Mouse (Mus musculus): ENCODE measurements at regions not wholly inside any gene's neighbourhood (a gene's known extent, or its start where the extent isn't known, plus 50 kb on each side); places are given as distances from the start of the nearest gene placed in this dataset.

DNA sequence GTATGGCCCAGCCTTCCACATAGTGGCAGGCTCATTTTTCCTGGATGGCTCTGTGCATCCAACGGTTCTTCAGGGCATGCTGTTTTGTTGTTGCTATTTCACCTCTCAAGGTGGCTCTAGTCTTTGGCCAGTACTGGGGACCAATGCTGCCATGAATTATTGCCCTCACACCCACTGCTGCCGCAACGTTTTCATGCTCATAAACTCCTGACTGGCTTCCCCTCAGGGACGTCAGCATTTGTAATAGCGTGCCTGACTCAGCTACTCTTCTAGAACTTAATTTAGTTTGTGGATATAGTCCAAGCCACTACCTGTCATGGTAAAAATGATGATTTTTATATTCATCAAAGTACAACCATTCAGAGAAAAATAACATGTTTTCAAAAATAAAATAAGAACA, 2242.0 kb downstream of the 4930444P10Rik start:
- TF ChIP-seq POLR2A (IDR thresholded peaks at IDR 0.05; ENCODE audit: borderline replicate concordance, insufficient read depth, low read length) (no peak), CTCF (IDR thresholded peaks at IDR 0.05; ENCODE audit: borderline replicate concordance, insufficient read depth, low read depth, low read length) (no peak)
- no peak overlapping the region for H3K27ac ChIP-seq (ENCODE audit: insufficient read depth, low read length)
- H3K27me3 ChIP-seq (ENCODE audit: control insufficient read depth, insufficient read depth, low read length): no peaks in the 10 kb centered on the region
- H3K4me3 ChIP-seq (replicated peaks; ENCODE audit: insufficient read depth, low read depth, low read length): no peak overlapping the region
- WGBS: 79% methylated on average over 5 of the region's 5 CpGs
- H3K4me1 ChIP-seq (ENCODE audit: control insufficient read depth, insufficient read depth, low read length): no peaks in the 10 kb centered on the region
- no peak for DNase-seq

DNA sequence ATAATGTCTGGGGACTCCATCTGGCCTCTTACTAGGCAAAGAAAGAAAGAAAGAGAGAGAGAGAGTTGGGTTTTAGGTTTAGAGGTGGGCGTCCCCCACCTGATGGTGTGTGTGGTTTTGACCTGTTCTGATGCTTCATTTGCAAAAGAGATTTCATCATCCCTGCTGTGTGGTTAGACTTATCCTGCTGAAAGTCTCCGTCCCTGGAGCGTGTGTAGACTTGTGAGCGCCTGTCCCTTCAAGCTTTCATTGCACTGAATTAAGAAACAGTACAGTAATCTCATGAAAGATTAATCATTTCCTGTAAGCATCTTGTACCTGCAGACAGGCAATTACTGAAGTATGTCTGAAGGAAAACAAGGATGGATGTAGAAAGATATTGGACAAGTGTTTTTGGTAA, 2244.1 kb downstream of the 4930444P10Rik start:
- Histone ChIP-seq H3K27ac (ENCODE audit: insufficient read depth, low read length) (no peak overlapping the region), H3K4me3 (replicated peaks; ENCODE audit: insufficient read depth, low read depth, low read length) (no peak overlapping the region), H3K27me3 (ENCODE audit: control insufficient read depth, insufficient read depth, low read length) (no peaks in the 10 kb centered on the region), H3K4me1 (ENCODE audit: control insufficient read depth, insufficient read depth, low read length) (no peaks in the 10 kb centered on the region)
- TF ChIP-seq POLR2A (IDR thresholded peaks at IDR 0.05; ENCODE audit: borderline replicate concordance, insufficient read depth, low read length) (no peak), CTCF (IDR thresholded peaks at IDR 0.05; ENCODE audit: borderline replicate concordance, insufficient read depth, low read depth, low read length) (no peak)
- no peak for DNase-seq
- 86% methylated on average over 4 of the region's 4 CpGs for WGBS

DNA sequence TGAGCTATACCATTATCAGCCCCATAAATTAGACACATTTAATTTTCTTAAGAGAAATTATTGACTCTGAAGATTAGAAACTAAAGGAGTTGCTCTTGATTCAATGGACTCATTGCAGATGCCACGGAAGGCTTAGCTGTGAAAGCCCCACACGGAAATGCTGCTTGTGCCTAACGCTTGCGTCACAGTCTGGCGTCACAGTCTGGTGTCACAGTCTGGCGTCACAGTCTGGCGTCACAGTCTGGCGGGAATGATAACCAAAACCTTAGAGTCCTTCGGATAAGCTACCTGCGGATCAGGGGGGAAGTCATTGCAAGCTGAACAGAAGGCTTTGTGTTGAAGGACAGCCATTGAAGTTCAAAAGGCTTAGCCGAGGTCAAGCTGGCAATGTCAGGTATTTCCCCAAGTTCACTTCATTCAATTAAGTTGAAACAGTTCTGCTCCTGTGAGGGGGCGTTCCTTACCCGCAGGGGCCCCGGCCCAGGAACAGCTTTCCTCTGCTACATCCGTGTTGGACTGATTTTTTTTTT, 2246.7 kb downstream of the 4930444P10Rik start:
- Histone ChIP-seq H3K4me3 (replicated peaks; ENCODE audit: insufficient read depth, low read depth, low read length) (no peak overlapping the region), H3K27ac (ENCODE audit: insufficient read depth, low read length) (no peak overlapping the region), H3K4me1 (ENCODE audit: control insufficient read depth, insufficient read depth, low read length) (no peaks in the 10 kb centered on the region), H3K27me3 (ENCODE audit: control insufficient read depth, insufficient read depth, low read length) (no peaks in the 10 kb centered on the region)
- TF ChIP-seq CTCF (IDR thresholded peaks at IDR 0.05; ENCODE audit: borderline replicate concordance, insufficient read depth, low read depth, low read length): no peak
- no peak for TF ChIP-seq POLR2A (IDR thresholded peaks at IDR 0.05; ENCODE audit: borderline replicate concordance, insufficient read depth, low read length)
- no peak for DNase-seq
- WGBS: 79% methylated on average over 15 of the region's 15 CpGs

DNA sequence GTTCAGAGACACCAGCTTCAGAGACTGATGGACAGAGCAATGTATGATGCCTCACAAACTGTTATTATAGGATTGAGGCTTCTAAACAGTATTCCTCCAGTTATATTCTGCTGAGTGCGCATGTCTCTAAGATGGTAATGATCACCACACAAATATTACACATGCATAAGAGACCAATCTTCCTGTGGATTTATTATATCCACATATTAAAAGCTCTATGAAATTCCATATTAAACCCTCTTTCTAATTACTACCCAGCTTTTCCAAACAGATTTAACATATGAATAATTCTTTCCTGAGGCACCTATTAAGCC, 2252.9 kb downstream of the 4930444P10Rik start:
- no peak overlapping the region for H3K27ac ChIP-seq (ENCODE audit: insufficient read depth, low read length)
- WGBS: 98% methylated on average over 1 of the region's 1 CpGs
- TF ChIP-seq POLR2A (IDR thresholded peaks at IDR 0.05; ENCODE audit: borderline replicate concordance, insufficient read depth, low read length) (no peak), CTCF (IDR thresholded peaks at IDR 0.05; ENCODE audit: borderline replicate concordance, insufficient read depth, low read depth, low read length) (no peak)
- no peak for DNase-seq
- no peak overlapping the region for H3K4me3 ChIP-seq (replicated peaks; ENCODE audit: insufficient read depth, low read depth, low read length)
- no peaks in the 10 kb centered on the region for H3K4me1 ChIP-seq (ENCODE audit: control insufficient read depth, insufficient read depth, low read length)
- no peaks in the 10 kb centered on the region for H3K27me3 ChIP-seq (ENCODE audit: control insufficient read depth, insufficient read depth, low read length)

DNA sequence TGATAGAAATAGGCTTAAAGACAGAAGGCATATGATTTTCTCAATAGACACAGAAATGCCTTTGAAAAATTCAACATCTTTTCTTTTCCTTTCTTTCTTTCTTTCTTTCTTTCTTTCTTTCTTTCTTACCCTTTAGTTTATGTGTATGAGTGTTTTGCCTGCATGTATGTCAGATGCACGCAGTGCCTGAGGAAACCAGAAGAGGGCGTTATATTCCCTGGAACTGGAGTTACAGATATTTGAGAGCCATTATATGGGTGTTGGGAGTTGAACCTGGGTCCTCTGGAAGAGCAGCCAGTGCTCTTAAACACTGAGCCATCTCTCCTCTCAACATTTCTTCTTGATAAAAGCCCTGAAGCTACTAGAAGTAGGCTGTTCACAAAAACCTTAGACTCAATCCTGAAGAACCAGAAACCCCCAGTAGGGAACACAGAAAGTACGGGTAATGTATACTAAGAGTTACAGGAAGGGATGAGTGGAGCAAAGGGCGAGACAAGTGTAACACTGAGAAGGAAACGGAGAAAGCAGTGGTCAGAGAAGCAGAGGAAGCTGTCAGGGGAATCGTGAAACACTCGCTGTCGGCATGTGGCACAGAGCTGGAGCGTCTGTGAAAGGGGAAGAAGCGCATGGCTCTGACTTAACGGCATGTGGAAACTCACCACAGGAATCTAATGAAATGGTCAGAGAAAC, 2253.4 kb downstream of the 4930444P10Rik start:
- no peaks in the 10 kb centered on the region for H3K27me3 ChIP-seq (ENCODE audit: control insufficient read depth, insufficient read depth, low read length)
- no peak for DNase-seq
- H3K4me3 ChIP-seq (replicated peaks; ENCODE audit: insufficient read depth, low read depth, low read length): no peak overlapping the region
- H3K27ac ChIP-seq (ENCODE audit: insufficient read depth, low read length): no peak overlapping the region
- no peak for TF ChIP-seq CTCF (IDR thresholded peaks at IDR 0.05; ENCODE audit: borderline replicate concordance, insufficient read depth, low read depth, low read length)
- no peak for TF ChIP-seq POLR2A (IDR thresholded peaks at IDR 0.05; ENCODE audit: borderline replicate concordance, insufficient read depth, low read length)
- no peaks in the 10 kb centered on the region for H3K4me1 ChIP-seq (ENCODE audit: control insufficient read depth, insufficient read depth, low read length)
- 60% methylated on average over 11 of the region's 11 CpGs for WGBS

DNA sequence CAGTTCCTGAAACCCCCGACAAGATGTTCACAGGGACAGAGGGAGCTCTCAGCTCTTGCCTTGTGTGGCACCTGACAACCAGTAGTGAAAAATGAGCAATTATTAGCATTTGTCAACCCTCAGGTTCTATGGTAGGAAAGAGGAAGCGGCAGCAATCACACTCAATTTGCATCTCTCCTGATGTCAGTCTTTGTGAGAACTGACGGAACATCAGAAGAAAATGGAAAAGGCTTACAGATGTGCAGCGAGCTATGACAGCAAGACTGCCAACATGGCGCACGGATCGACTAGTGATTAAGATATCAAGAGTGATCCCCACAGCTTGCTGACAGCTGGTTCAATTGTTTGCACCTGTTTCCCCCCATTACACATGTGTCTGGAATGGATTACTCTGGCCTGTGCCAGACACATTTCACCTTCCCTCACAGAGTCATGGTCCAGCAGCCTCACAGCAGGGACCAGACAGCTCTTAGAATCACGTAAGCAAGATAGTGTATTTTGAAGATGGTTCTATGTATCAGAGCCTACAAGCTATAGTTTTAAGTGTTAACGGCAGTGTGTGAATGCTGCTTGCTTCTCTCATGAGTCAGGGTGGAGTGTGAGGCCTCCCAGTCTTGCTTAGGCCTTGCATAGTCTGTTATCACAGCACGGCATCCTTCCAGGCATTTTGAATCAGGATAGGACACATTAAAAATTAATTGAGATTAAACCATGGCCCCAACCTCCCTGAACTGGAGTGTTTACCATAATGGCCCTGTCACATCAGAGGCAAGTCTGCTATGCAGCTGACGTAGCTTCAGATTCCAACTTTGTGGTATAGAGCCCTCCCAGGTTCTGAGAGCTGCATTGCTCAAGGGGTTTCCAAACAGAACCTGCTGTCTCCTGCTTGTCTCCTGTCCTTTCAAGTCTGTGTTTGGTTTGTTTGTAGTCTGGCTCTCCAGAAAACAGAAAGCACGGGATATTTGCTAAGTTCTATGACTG, 2258.0 kb downstream of the 4930444P10Rik start:
- no peak overlapping the region for H3K4me3 ChIP-seq (replicated peaks; ENCODE audit: insufficient read depth, low read depth, low read length)
- no peak overlapping the region for H3K27ac ChIP-seq (ENCODE audit: insufficient read depth, low read length)
- H3K27me3 ChIP-seq (ENCODE audit: control insufficient read depth, insufficient read depth, low read length): no peaks in the 10 kb centered on the region
- DNase-seq: no peak
- H3K4me1 ChIP-seq (ENCODE audit: control insufficient read depth, insufficient read depth, low read length): no peaks in the 10 kb centered on the region
- WGBS: 54% methylated on average over 12 of the region's 12 CpGs
- no peak for TF ChIP-seq POLR2A (IDR thresholded peaks at IDR 0.05; ENCODE audit: borderline replicate concordance, insufficient read depth, low read length)
- TF ChIP-seq CTCF (IDR thresholded peaks at IDR 0.05; ENCODE audit: borderline replicate concordance, insufficient read depth, low read depth, low read length): no peak

DNA sequence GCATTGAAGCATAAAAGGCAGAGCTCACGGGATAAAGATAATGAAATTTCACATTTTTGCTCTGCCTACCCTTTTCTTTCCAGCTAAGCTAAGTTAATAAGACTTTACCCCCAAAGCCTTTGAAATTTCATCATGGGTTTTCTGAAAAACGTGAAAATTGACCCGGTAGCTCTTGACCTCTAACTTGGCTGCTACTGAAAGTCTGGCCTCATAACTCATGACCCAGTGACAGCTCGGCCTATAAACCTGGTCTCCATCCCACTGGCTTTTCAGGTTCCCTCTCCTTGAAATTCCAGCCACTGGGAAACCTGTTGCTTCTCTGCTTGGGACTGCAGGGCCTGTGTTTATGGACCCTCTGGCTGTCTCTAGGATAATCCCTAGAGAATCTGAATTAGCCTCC, 2285.3 kb downstream of the 4930444P10Rik start:
- Histone ChIP-seq H3K4me3 (replicated peaks; ENCODE audit: insufficient read depth, low read depth, low read length) (no peak overlapping the region), H3K27ac (ENCODE audit: insufficient read depth, low read length) (no peak overlapping the region), H3K4me1 (ENCODE audit: control insufficient read depth, insufficient read depth, low read length) (no peaks in the 10 kb centered on the region), H3K27me3 (ENCODE audit: control insufficient read depth, insufficient read depth, low read length) (no peaks in the 10 kb centered on the region; the same call in 1 of the 2 replicates)
- no peak for TF ChIP-seq CTCF (IDR thresholded peaks at IDR 0.05; ENCODE audit: borderline replicate concordance, insufficient read depth, low read depth, low read length)
- TF ChIP-seq POLR2A (IDR thresholded peaks at IDR 0.05; ENCODE audit: borderline replicate concordance, insufficient read depth, low read length): no peak
- no peak for DNase-seq
- WGBS: 59% methylated on average over 4 of the region's 4 CpGs

Data from cerebellum, adult 2 months (tissue).